ENCODE assay signal across 8 mouse cellular contexts in the genomic region with DNA sequence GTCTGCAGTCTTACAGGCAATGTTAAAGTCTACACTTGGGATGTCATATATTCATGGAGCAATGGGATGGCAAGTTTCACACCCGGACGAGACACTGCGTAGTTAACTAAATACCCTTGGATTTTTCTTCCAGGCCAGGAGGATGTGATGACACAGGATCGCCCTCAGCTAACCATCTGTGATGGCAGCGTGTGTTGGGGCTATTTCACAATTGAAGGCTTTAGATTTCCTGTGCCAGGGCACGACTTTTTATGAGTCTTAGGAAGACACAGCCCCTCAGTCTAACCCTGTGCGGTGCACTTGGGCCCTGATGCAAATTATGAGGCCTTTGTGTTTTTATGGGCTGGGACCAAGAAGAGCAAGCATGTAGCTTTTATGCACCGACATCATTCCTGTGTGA.
A peak's percentile ranks its signal among the peaks of the same experiment; 100 is the strongest.
DNase-seq lines count a peak whose midpoint lies in the region; ATAC-seq lines count a peak whose summit lies in the region.

No protein-coding gene starts in this region.

- DNase-seq in heart, postnatal 4 days: no peak
- DNase-seq in cerebellum, adult 8-10 months: peak; percentile 64
- DNase-seq in midbrain, embryonic 10.5 days (ENCODE audit: low spot score): no peak
- no peak for DNase-seq in thymus, postnatal 0 days (ENCODE audit: low spot score)
- no peak for DNase-seq in spleen, adult 12 weeks (ENCODE audit: low spot score)
- DNase-seq in gastrocnemius, postnatal 10 days: no peak

- H3K4me1 ChIP-seq in heart, embryonic 13.5 days: peaks cover 9% of the 10 kb centered on the region
- peaks cover 29% of the 10 kb centered on the region for H3K4me1 ChIP-seq in forebrain, embryonic 15.5 days
- peaks cover 18% of the 10 kb centered on the region for H3K4me1 ChIP-seq in midbrain, embryonic 10.5 days

- H3K27me3 ChIP-seq in heart, embryonic 13.5 days (replicated peaks): peaks cover 36% of the 10 kb centered on the region
- H3K27me3 ChIP-seq in forebrain, embryonic 15.5 days: 0 out of 2 replicates have a peak, but pooled peaks cover 6% of the 10 kb centered on the region
- peaks cover 45% of the 10 kb centered on the region for H3K27me3 ChIP-seq in midbrain, embryonic 10.5 days (ENCODE audit: low read depth, poor library complexity, severe bottlenecking)

- H3K9me3 ChIP-seq in heart, embryonic 13.5 days: no peaks in the 10 kb centered on the region
- no peaks in the 10 kb centered on the region for H3K9me3 ChIP-seq in forebrain, embryonic 15.5 days
- no peaks in the 10 kb centered on the region for H3K9me3 ChIP-seq in midbrain, embryonic 10.5 days (replicated peaks)

- H3K27ac ChIP-seq in heart, embryonic 13.5 days (replicated peaks): no peak overlapping the region
- H3K27ac ChIP-seq in forebrain, embryonic 15.5 days (replicated peaks): no peak overlapping the region
- H3K27ac ChIP-seq in midbrain, embryonic 10.5 days (replicated peaks): no peak overlapping the region

- WGBS in heart, embryonic 13.5 days: 71% methylated on average over 8 of the region's 8 CpGs
- WGBS in forebrain, embryonic 15.5 days: 57% methylated on average over 8 of the region's 8 CpGs
- WGBS in midbrain, embryonic 10.5 days: 71% methylated on average over 8 of the region's 8 CpGs

- H3K4me2 ChIP-seq in heart, embryonic 13.5 days: peak overlapping the region; percentile 99
- peak overlapping the region; percentile 99 for H3K4me2 ChIP-seq in forebrain, embryonic 15.5 days (replicated peaks)

- no peak for ATAC-seq in heart, embryonic 13.5 days (ENCODE audit: extremely low read depth, insufficient number of reproducible peaks, low FRiP score, low TSS enrichment)
- ATAC-seq in forebrain, embryonic 15.5 days (replicated peaks): 0 out of 2 replicates have a peak, but pooled peaks have one; percentile 7

- no peaks in the 10 kb centered on the region for H3K36me3 ChIP-seq in heart, embryonic 13.5 days
- no peaks in the 10 kb centered on the region for H3K36me3 ChIP-seq in forebrain, embryonic 15.5 days
- H3K36me3 ChIP-seq in midbrain, embryonic 10.5 days: no peaks in the 10 kb centered on the region

- peak overlapping the region; percentile 66; the same call in 1 of the 2 replicates for H3K4me3 ChIP-seq in heart, embryonic 13.5 days
- peak overlapping the region; percentile 60 for H3K4me3 ChIP-seq in forebrain, embryonic 15.5 days
- peak overlapping the region; percentile 73 for H3K4me3 ChIP-seq in midbrain, embryonic 10.5 days

- H3K9ac ChIP-seq in heart, embryonic 13.5 days: no peak overlapping the region
- H3K9ac ChIP-seq in forebrain, embryonic 15.5 days (replicated peaks): peak overlapping the region; percentile 57
